Mouse (Mus musculus): Measurements from ENCODE around the gene Slpi. TPM values are rescaled to one million over a fixed set of nuclear protein-coding genes. Genes with fewer than 3 reads are reported as not detected.

The Slpi gene
- total and polyA plus RNA-seq, 2 experiments: 1.4 to 4.5 TPM

- TF ChIP-seq POLR2A (IDR thresholded peaks at IDR 0.05; ENCODE audit: extremely low read depth, insufficient read depth, low read length): no peak
- Histone ChIP-seq H3K27me3 (ENCODE audit: control insufficient read depth, insufficient read depth, low read length) (no peaks in the 10 kb centered on the region; the same call in 1 of the 2 replicates), H3K27ac (replicated peaks; ENCODE audit: insufficient read depth, low read depth, low read length) (no peak overlapping the region), H3K79me2 (ENCODE audit: control insufficient read depth, insufficient read depth, low read length) (no peaks in the 10 kb centered on the region), H3K9ac (ENCODE audit: low read depth, low read length) (no peak overlapping the region), H3K4me3 (ENCODE audit: insufficient read depth, low read depth, low read length) (no peak overlapping the region), H3K36me3 (ENCODE audit: control insufficient read depth, insufficient read depth, low read length) (no peaks in the 10 kb centered on the region), H3K4me1 (ENCODE audit: control insufficient read depth, insufficient read depth, low read length) (no peaks in the 10 kb centered on the region)
- 44% methylated on average over 3 of the region's 3 CpGs for WGBS
- no peak for DNase-seq (ENCODE audit: extremely low read depth, low read depth, low spot score)
Measured at GRCm38 (mm10) chr2:164372408-164373053, 16.4 kb downstream of the Slpi start.

GRCm38 (mm10) chr2:164371371-164371770 lies 17.5 kb downstream of the Slpi start:
- no peaks in the 10 kb centered on the region for H3K4me1 ChIP-seq (ENCODE audit: control insufficient read depth, insufficient read depth, low read length)
- H3K27me3 ChIP-seq (ENCODE audit: control insufficient read depth, insufficient read depth, low read length): no peaks in the 10 kb centered on the region; the same call in 1 of the 2 replicates
- WGBS: 77% methylated on average over 3 of the region's 3 CpGs
- no peak overlapping the region for H3K27ac ChIP-seq (replicated peaks; ENCODE audit: insufficient read depth, low read depth, low read length)
- DNase-seq (ENCODE audit: extremely low read depth, low read depth, low spot score): no peak
- TF ChIP-seq POLR2A (IDR thresholded peaks at IDR 0.05; ENCODE audit: extremely low read depth, insufficient read depth, low read length) (no peak), CTCF (IDR thresholded peaks at IDR 0.05; ENCODE audit: low read depth, low read length) (no peak)
- H3K9ac ChIP-seq (ENCODE audit: low read depth, low read length): no peak overlapping the region
- H3K36me3 ChIP-seq (ENCODE audit: control insufficient read depth, insufficient read depth, low read length): no peaks in the 10 kb centered on the region
- H3K79me2 ChIP-seq (ENCODE audit: control insufficient read depth, insufficient read depth, low read length): no peaks in the 10 kb centered on the region
- H3K4me3 ChIP-seq (ENCODE audit: insufficient read depth, low read depth, low read length): no peak overlapping the region

DNA sequence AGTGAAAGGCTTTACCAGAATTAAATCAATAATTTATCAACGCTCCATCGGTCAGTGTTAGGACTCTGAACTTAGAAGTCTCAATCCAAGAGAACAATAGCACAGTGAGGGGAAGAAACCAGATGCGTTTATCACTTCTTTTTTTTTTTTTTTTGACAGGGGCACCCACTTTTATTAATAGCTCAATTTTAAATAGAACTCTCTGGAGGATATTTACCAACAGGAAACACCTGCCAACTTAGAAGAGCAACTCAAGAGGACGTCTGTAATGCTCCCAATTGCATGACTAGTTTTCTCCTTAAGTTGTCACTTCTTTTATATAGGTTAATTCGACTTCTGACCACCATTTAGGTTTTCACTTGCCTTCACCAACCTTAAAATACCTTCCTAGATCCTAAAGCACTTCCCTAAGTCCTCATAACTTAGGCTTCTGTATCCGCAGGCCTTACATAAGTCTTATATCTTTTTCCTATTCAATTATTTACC lies 20.2 kb downstream of the Slpi start:
- peak; percentile 7 for DNase-seq (ENCODE audit: extremely low read depth, low read depth, low spot score)
- 57% methylated on average over 6 of the region's 6 CpGs for WGBS
- Histone ChIP-seq H3K4me1 (ENCODE audit: control insufficient read depth, insufficient read depth, low read length) (no peaks in the 10 kb centered on the region), H3K4me3 (ENCODE audit: insufficient read depth, low read depth, low read length) (no peak overlapping the region), H3K36me3 (ENCODE audit: control insufficient read depth, insufficient read depth, low read length) (no peaks in the 10 kb centered on the region), H3K27me3 (ENCODE audit: control insufficient read depth, insufficient read depth, low read length) (no peaks in the 10 kb centered on the region; the same call in 1 of the 2 replicates), H3K79me2 (ENCODE audit: control insufficient read depth, insufficient read depth, low read length) (peaks cover 3% of the 10 kb centered on the region; the same call in 1 of the 2 replicates), H3K27ac (replicated peaks; ENCODE audit: insufficient read depth, low read depth, low read length) (no peak overlapping the region), H3K9ac (ENCODE audit: low read depth, low read length) (no peak overlapping the region)
- TF ChIP-seq CTCF (IDR thresholded peaks at IDR 0.05; ENCODE audit: low read depth, low read length): no peak
- TF ChIP-seq POLR2A (IDR thresholded peaks at IDR 0.05; ENCODE audit: extremely low read depth, insufficient read depth, low read length): no peak

DNA sequence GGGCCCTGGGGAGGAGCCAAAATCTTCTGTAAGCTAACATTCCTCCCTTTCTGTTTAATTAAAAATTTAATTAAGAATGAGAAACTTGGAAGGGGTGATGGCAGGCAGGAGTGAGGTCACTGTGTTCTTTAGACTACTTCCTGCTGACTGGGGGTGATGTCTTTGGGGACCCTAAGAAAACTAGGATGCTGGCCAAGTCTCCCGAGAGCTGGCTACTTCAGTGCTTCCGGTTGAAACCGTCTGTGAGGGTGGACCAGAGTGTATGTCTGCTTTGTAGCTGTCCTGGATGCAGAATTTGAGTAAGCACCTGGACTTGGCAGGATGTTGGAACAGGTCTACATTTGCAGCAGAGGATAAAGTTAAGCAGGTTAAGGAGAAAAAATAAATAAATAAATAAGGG lies 21.9 kb downstream of the Slpi start:
- no peak for DNase-seq (ENCODE audit: extremely low read depth, low read depth, low spot score)
- no peaks in the 10 kb centered on the region for H3K4me1 ChIP-seq (ENCODE audit: control insufficient read depth, insufficient read depth, low read length)
- 77% methylated on average over 3 of the region's 3 CpGs for WGBS

GRCm38 (mm10) chr2:164360974-164361657 lies 27.8 kb downstream of the Slpi start:
- Histone ChIP-seq H3K4me1 (ENCODE audit: control insufficient read depth, insufficient read depth, low read length) (peaks cover 10% of the 10 kb centered on the region; the same call in 1 of the 2 replicates), H3K27ac (replicated peaks; ENCODE audit: insufficient read depth, low read depth, low read length) (no peak overlapping the region), H3K79me2 (ENCODE audit: control insufficient read depth, insufficient read depth, low read length) (peaks cover 3% of the 10 kb centered on the region; the same call in 1 of the 2 replicates), H3K27me3 (ENCODE audit: control insufficient read depth, insufficient read depth, low read length) (no peaks in the 10 kb centered on the region), H3K4me3 (ENCODE audit: insufficient read depth, low read depth, low read length) (no peak overlapping the region), H3K9ac (ENCODE audit: low read depth, low read length) (no peak overlapping the region), H3K36me3 (ENCODE audit: control insufficient read depth, insufficient read depth, low read length) (no peaks in the 10 kb centered on the region)
- TF ChIP-seq CTCF (IDR thresholded peaks at IDR 0.05; ENCODE audit: low read depth, low read length) (no peak), POLR2A (IDR thresholded peaks at IDR 0.05; ENCODE audit: extremely low read depth, insufficient read depth, low read length) (no peak)
- 39% methylated on average over 13 of the region's 13 CpGs for WGBS
- peak; percentile 4 for DNase-seq (ENCODE audit: extremely low read depth, low read depth, low spot score)

More for the DNA sequence above, 21.9 kb downstream of the Slpi start:
- no peak overlapping the region for H3K4me3 ChIP-seq (ENCODE audit: insufficient read depth, low read depth, low read length)
- H3K9ac ChIP-seq (ENCODE audit: low read depth, low read length): no peak overlapping the region
- TF ChIP-seq CTCF (IDR thresholded peaks at IDR 0.05; ENCODE audit: low read depth, low read length): no peak
- TF ChIP-seq POLR2A (IDR thresholded peaks at IDR 0.05; ENCODE audit: extremely low read depth, insufficient read depth, low read length): no peak
- no peak overlapping the region for H3K27ac ChIP-seq (replicated peaks; ENCODE audit: insufficient read depth, low read depth, low read length)
- H3K36me3 ChIP-seq (ENCODE audit: control insufficient read depth, insufficient read depth, low read length): no peaks in the 10 kb centered on the region
- peaks cover 3% of the 10 kb centered on the region; the same call in 1 of the 2 replicates for H3K79me2 ChIP-seq (ENCODE audit: control insufficient read depth, insufficient read depth, low read length)
- no peaks in the 10 kb centered on the region; the same call in 1 of the 2 replicates for H3K27me3 ChIP-seq (ENCODE audit: control insufficient read depth, insufficient read depth, low read length)

All from liver, adult 2 months (tissue).